In genomic region chr5:122397495-122397894, GRCm38 (mm10) we compare ENCODE assay signal across 15 mouse cellular contexts. TPM values are rescaled to one million over a fixed set of nuclear protein-coding genes. Genes with fewer than 3 reads are reported as not detected.
A peak's percentile ranks its signal among the peaks of the same experiment; 100 is the strongest.
DNase-seq lines count a peak whose midpoint lies in the region; ATAC-seq and TF ChIP-seq lines count a peak whose summit lies in the region.
"Had no signal": no experiment of that assay in that cellular context is flagged by ENCODE, and none has a peak within 500 bp of the region (broad histone marks: within the 10 kb centered on the region; RNA-seq: fewer than 3 reads in every experiment).

No protein-coding gene starts in this region.

- H3K9me3 ChIP-seq in intestine, embryonic 16.5 days (ENCODE audit: control insufficient read depth, low read length) = no peaks in the 10 kb centered on the region
- H3K9me3 ChIP-seq in intestine, postnatal 0 days (ENCODE audit: control insufficient read depth) = no peaks in the 10 kb centered on the region
- no peaks in the 10 kb centered on the region for H3K9me3 ChIP-seq in lung, embryonic 15.5 days
- H3K9me3 ChIP-seq: limb, embryonic 12.5 days had no signal

- WGBS in intestine, embryonic 16.5 days = 86% methylated on average over 8 of the region's 8 CpGs
- 86% methylated on average over 8 of the region's 8 CpGs for WGBS in intestine, postnatal 0 days
- 88% methylated on average over 8 of the region's 8 CpGs for WGBS in lung, embryonic 15.5 days

- peaks cover 7% of the 10 kb centered on the region for H3K4me1 ChIP-seq in intestine, embryonic 16.5 days (ENCODE audit: control insufficient read depth, insufficient read depth, low read length)
- H3K4me1 ChIP-seq in intestine, postnatal 0 days (replicated peaks; ENCODE audit: control insufficient read depth, insufficient read depth, low read length) = no peaks in the 10 kb centered on the region
- H3K4me1 ChIP-seq in lung, embryonic 15.5 days = peaks cover 23% of the 10 kb centered on the region
- H3K4me1 ChIP-seq in brown adipose tissue, adult 24 weeks (ENCODE audit: control insufficient read depth, insufficient read depth, insufficient read length, low read length) = peaks cover 18% of the 10 kb centered on the region

- H3K9ac ChIP-seq in intestine, embryonic 16.5 days (ENCODE audit: low read depth, low read length) = no peak overlapping the region
- no peak overlapping the region for H3K9ac ChIP-seq in intestine, postnatal 0 days (ENCODE audit: low read depth, low read length)
- H3K9ac ChIP-seq in lung, embryonic 15.5 days = no peak overlapping the region
- H3K9ac ChIP-seq: hindbrain, embryonic 14.5 days; limb, embryonic 12.5 days had no signal

- no peak overlapping the region for H3K4me2 ChIP-seq in intestine, embryonic 16.5 days (ENCODE audit: low read depth, low read length)
- H3K4me2 ChIP-seq in intestine, postnatal 0 days (replicated peaks; ENCODE audit: low read depth) = no peak overlapping the region
- H3K4me2 ChIP-seq in lung, embryonic 15.5 days = no peak overlapping the region
- H3K4me2 ChIP-seq: hindbrain, embryonic 14.5 days; limb, embryonic 12.5 days; midbrain, embryonic 11.5 days had no signal

- H3K27ac ChIP-seq in intestine, embryonic 16.5 days (ENCODE audit: low read length) = peak overlapping the region; percentile 2; the same call in 1 of the 2 replicates
- no peak overlapping the region for H3K27ac ChIP-seq in intestine, postnatal 0 days (ENCODE audit: low read depth, low read length)
- H3K27ac ChIP-seq in lung, embryonic 15.5 days = peak overlapping the region; percentile 41
- peak overlapping the region; percentile 96 for H3K27ac ChIP-seq in brown adipose tissue, adult 24 weeks (replicated peaks; ENCODE audit: low read depth, low read length)
- H3K27ac ChIP-seq: hindbrain, embryonic 14.5 days; limb, embryonic 12.5 days had no signal

- ATAC-seq in intestine, embryonic 16.5 days = no peak
- no peak for ATAC-seq in intestine, postnatal 0 days
- no peak for ATAC-seq in lung, embryonic 15.5 days (ENCODE audit: borderline replicate concordance, extremely low read depth, low FRiP score, low TSS enrichment)
- ATAC-seq: forebrain, embryonic 14.5 days had no signal

- no peak overlapping the region for H3K4me3 ChIP-seq in intestine, embryonic 16.5 days (ENCODE audit: low read length)
- H3K4me3 ChIP-seq in intestine, postnatal 0 days (ENCODE audit: low read depth, low read length) = no peak overlapping the region
- no peak overlapping the region for H3K4me3 ChIP-seq in lung, embryonic 15.5 days
- peak overlapping the region; percentile 14 for H3K4me3 ChIP-seq in brown adipose tissue, adult 24 weeks (ENCODE audit: insufficient read depth, low read depth, low read length)
- H3K4me3 ChIP-seq: limb, embryonic 12.5 days had no signal

- no peak for TF ChIP-seq CTCF in intestine, postnatal 0 days (IDR thresholded peaks at IDR 0.05; ENCODE audit: low read depth)

- peak; percentile 7 for DNase-seq in cerebellum, adult 9-10 months
- DNase-seq in cerebellum, adult 11 months = no peak
- DNase-seq in lung, postnatal 4 days = no peak
- DNase-seq in urinary bladder, adult 2 months (ENCODE audit: low spot score) = no peak
- DNase-seq: cerebellum, postnatal 10 days; right cerebral cortex, adult 18-20 months had no signal

- H3K36me3 ChIP-seq in intestine, embryonic 16.5 days (ENCODE audit: control insufficient read depth, insufficient read depth, low read length) = peaks cover 9% of the 10 kb centered on the region
- peaks cover 41% of the 10 kb centered on the region for H3K36me3 ChIP-seq in intestine, postnatal 0 days (ENCODE audit: control insufficient read depth, insufficient read depth)
- peaks cover 24% of the 10 kb centered on the region for H3K36me3 ChIP-seq in lung, embryonic 15.5 days

- H3K27me3 ChIP-seq in intestine, embryonic 16.5 days (replicated peaks; ENCODE audit: control insufficient read depth, insufficient read depth, low read length) = no peaks in the 10 kb centered on the region
- no peaks in the 10 kb centered on the region for H3K27me3 ChIP-seq in intestine, postnatal 0 days (replicated peaks; ENCODE audit: control insufficient read depth, insufficient read depth, low read length)
- H3K27me3 ChIP-seq in lung, embryonic 15.5 days = no peaks in the 10 kb centered on the region
- H3K27me3 ChIP-seq: CH12.LX; limb, embryonic 12.5 days had no signal

RNA-seq across cellular contexts. Expression of gene Arpc3, which starts 5.8 kb away (rescaled TPM):
- 161 and 164 TPM in 2 replicates for polyA plus RNA-seq in intestine, embryonic 16.5 days (2015; fragmentation: Nextera tagmentation; extraction: Ambion mirVana)
- 166 and 171 TPM in 2 replicates for polyA plus RNA-seq in intestine, postnatal 0 days (2015; fragmentation: Nextera tagmentation; extraction: Ambion mirVana)
- 152 and 160 TPM in 2 replicates for polyA plus RNA-seq in lung, embryonic 15.5 days (2015; fragmentation: Nextera tagmentation; extraction: Ambion mirVana)
- polyA plus RNA-seq in brown adipose tissue, adult 24 weeks (2012; ENCODE audit: insufficient read depth, insufficient read length, missing spikeins) = 158 and 247 TPM in 2 replicates
- 295 and 362 TPM in 2 replicates for polyA plus RNA-seq in urinary bladder, adult 2 months (2012; rRNA removed)

RNA-seq across cellular contexts. Expression of gene Anapc7, which starts 24.0 kb away (rescaled TPM):
- 35.9 and 40.1 TPM in 2 replicates for polyA plus RNA-seq in intestine, embryonic 16.5 days (2015; fragmentation: Nextera tagmentation; extraction: Ambion mirVana)
- polyA plus RNA-seq in intestine, postnatal 0 days (2015; fragmentation: Nextera tagmentation; extraction: Ambion mirVana) = 22.5 and 22.8 TPM in 2 replicates
- polyA plus RNA-seq in lung, embryonic 15.5 days (2015; fragmentation: Nextera tagmentation; extraction: Ambion mirVana) = 43.9 and 46.2 TPM in 2 replicates
- 16.6 and 17.5 TPM in 2 replicates for polyA plus RNA-seq in brown adipose tissue, adult 24 weeks (2012; ENCODE audit: insufficient read depth, insufficient read length, missing spikeins)
- 41.6 and 46.7 TPM in 2 replicates for polyA plus RNA-seq in urinary bladder, adult 2 months (2012; rRNA removed)

RNA-seq across cellular contexts. Expression of gene Fam216a, which starts 25.3 kb away (rescaled TPM):
- polyA plus RNA-seq in intestine, embryonic 16.5 days (2015; fragmentation: Nextera tagmentation; extraction: Ambion mirVana) = 31.8 and 34.0 TPM in 2 replicates
- polyA plus RNA-seq in intestine, postnatal 0 days (2015; fragmentation: Nextera tagmentation; extraction: Ambion mirVana) = 15.1 and 15.9 TPM in 2 replicates
- 72.4 and 74.9 TPM in 2 replicates for polyA plus RNA-seq in lung, embryonic 15.5 days (2015; fragmentation: Nextera tagmentation; extraction: Ambion mirVana)
- polyA plus RNA-seq in brown adipose tissue, adult 24 weeks (2012; ENCODE audit: insufficient read depth, insufficient read length, missing spikeins) = 8.5 and 14.2 TPM in 2 replicates
- 26.4 and 33.0 TPM in 2 replicates for polyA plus RNA-seq in urinary bladder, adult 2 months (2012; rRNA removed)

RNA-seq across cellular contexts. Expression of gene Gpn3, which starts 25.8 kb away (rescaled TPM):
- polyA plus RNA-seq in intestine, embryonic 16.5 days (2015; fragmentation: Nextera tagmentation; extraction: Ambion mirVana) = 55.0 and 59.2 TPM in 2 replicates
- 34.1 and 37.3 TPM in 2 replicates for polyA plus RNA-seq in intestine, postnatal 0 days (2015; fragmentation: Nextera tagmentation; extraction: Ambion mirVana)
- polyA plus RNA-seq in lung, embryonic 15.5 days (2015; fragmentation: Nextera tagmentation; extraction: Ambion mirVana) = 70.5 and 70.7 TPM in 2 replicates
- 13.9 and 15.7 TPM in 2 replicates for polyA plus RNA-seq in brown adipose tissue, adult 24 weeks (2012; ENCODE audit: insufficient read depth, insufficient read length, missing spikeins)
- polyA plus RNA-seq in urinary bladder, adult 2 months (2012; rRNA removed) = 32.2 and 40.1 TPM in 2 replicates

RNA-seq across cellular contexts. Expression of gene Vps29, which starts 43.3 kb away (rescaled TPM):
- 289 and 291 TPM in 2 replicates for polyA plus RNA-seq in intestine, embryonic 16.5 days (2015; fragmentation: Nextera tagmentation; extraction: Ambion mirVana)
- polyA plus RNA-seq in intestine, postnatal 0 days (2015; fragmentation: Nextera tagmentation; extraction: Ambion mirVana) = 333 and 338 TPM in 2 replicates
- polyA plus RNA-seq in lung, embryonic 15.5 days (2015; fragmentation: Nextera tagmentation; extraction: Ambion mirVana) = 211 and 224 TPM in 2 replicates
- polyA plus RNA-seq in brown adipose tissue, adult 24 weeks (2012; ENCODE audit: insufficient read depth, insufficient read length, missing spikeins) = 101 and 111 TPM in 2 replicates
- polyA plus RNA-seq in urinary bladder, adult 2 months (2012; rRNA removed) = 114 and 152 TPM in 2 replicates
